Mouse (Mus musculus) ES-E14 (cell line): Measurements from ENCODE around the gene Xpnpep2.

Experiments
- CHD2 ChIP-seq: IDR thresholded peaks from 2 replicates; pipeline ENCODE4 v1.6.1; 2014; ENCODE audit warnings: mild to moderate bottlenecking, low read depth, low read length, inconsistent platforms
- HCFC1 ChIP-seq: IDR thresholded peaks from 2 replicates; pipeline ENCODE4 v1.6.1; 2012; ENCODE audit warnings: low read length, inconsistent platforms, borderline replicate concordance; ENCODE audit not compliant: insufficient read depth
- MAFK ChIP-seq: IDR thresholded peaks from 2 replicates; pipeline ENCODE4 v1.6.1; 2014; ENCODE audit warnings: mild to moderate bottlenecking, low read depth, low read length, inconsistent platforms; ENCODE audit not compliant: insufficient read depth
- ZC3H11A ChIP-seq: IDR thresholded peaks from 2 replicates; pipeline ENCODE4 v1.6.1; 2012; ENCODE audit warnings: low read depth, mild to moderate bottlenecking, inconsistent platforms, low read length, borderline replicate concordance

DNA sequence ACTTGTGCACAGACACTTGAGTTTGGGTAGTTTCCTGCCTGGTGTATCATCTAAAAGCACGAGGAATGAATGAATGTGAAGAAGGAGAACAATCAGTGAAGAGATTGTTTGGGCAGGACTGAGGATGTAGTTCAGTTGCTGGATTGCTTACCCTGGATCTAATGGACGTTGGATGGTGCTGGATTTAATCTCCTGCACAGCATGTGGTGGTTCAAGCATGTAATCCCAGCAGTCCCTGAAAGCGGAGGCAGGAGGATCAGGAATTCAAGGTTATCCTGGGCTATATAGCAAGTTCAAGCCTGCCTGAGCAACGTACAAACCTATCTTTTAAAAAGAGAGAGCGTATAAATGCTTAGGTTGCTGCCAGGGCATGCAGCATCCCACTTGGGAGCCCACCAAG lies 36.1 kb upstream of the Xpnpep2 start:
- TF ChIP-seq MAFK (no peak), ZC3H11A (no peak), CHD2 (no peak), HCFC1 (no peak)
